Mouse (Mus musculus) midbrain, embryonic 16.5 days (tissue): ENCODE results near the gene Gm11939. TPM values are rescaled to one million over a fixed set of nuclear protein-coding genes. Genes with fewer than 3 reads are reported as not detected.

Source experiments
- ATAC-seq: fragments of 200-750 bp; cut with Nextera tagmentation; 2 replicates; pipeline ENCODE4 v1.8.0; 2017; ENCODE audit warnings: moderate TSS enrichment
- H3K27ac ChIP-seq: fragments of 300-500 bp; sonication (generic); 2 replicates; pipeline ENCODE4 v1.5.1; 2014; ENCODE audit warnings: mild to moderate bottlenecking, low read length, mixed read lengths
- H3K27me3 ChIP-seq: fragments of 300-500 bp; sonication (generic); 2 replicates; pipeline ENCODE4 v1.6.1; 2014; ENCODE audit warnings: low read depth, low read length, mixed read lengths; ENCODE audit not compliant: control insufficient read depth, insufficient read depth
- H3K36me3 ChIP-seq: fragments of 300-500 bp; sonication (generic); 2 replicates; pipeline ENCODE4 v1.6.1; 2014; ENCODE audit warnings: mild to moderate bottlenecking, low read length, moderate library complexity, mixed read lengths; ENCODE audit not compliant: control insufficient read depth, insufficient read depth
- H3K4me1 ChIP-seq: fragments of 300-500 bp; sonication (generic); 2 replicates; pipeline ENCODE4 v1.6.1; 2014; ENCODE audit warnings: mild to moderate bottlenecking, low read length, mixed read lengths; ENCODE audit not compliant: control insufficient read depth, insufficient read depth
- H3K4me2 ChIP-seq: fragments of 300-500 bp; sonication (generic); 2 replicates; pipeline ENCODE4 v1.6.1; 2014; ENCODE audit warnings: mild to moderate bottlenecking, low read length, mixed read lengths
- H3K4me3 ChIP-seq: fragments of 300-500 bp; sonication (generic); 2 replicates; pipeline ENCODE4 v1.5.1; 2014; ENCODE audit warnings: low read depth, mild to moderate bottlenecking, low read length, moderate library complexity, mixed read lengths
- H3K9ac ChIP-seq: fragments of 300-500 bp; sonication (generic); 2 replicates; pipeline ENCODE4 v1.6.1; 2014; ENCODE audit warnings: low read depth, low read length, mixed read lengths
- H3K9me3 ChIP-seq: fragments of 300-500 bp; sonication (generic); replicated peaks from 2 replicates; pipeline ENCODE4 v1.6.1; 2014; ENCODE audit warnings: mild to moderate bottlenecking, low read length, mixed read lengths; ENCODE audit not compliant: control insufficient read depth, poor library complexity, severe bottlenecking
- WGBS: fragments of 180-500 bp; shearing (Covaris S2); extraction: QIAGEN DNeasy Blood & Tissue Kit; methylation state at CpG from one replicate; pipeline ENCODE4 v1.1.7; 2014; 5-methylcytosine and 5-hydroxymethylcytosine counted together
- polyA plus RNA-seq: library from polyadenylated mRNA; unstranded; fragments of >200 nt; fragmentation: Nextera tagmentation; extraction: Ambion mirVana; gene quantifications from 2 replicates; pipeline ENCODE4 v1.2.1, GENCODE M21; 2015

Gm11939 gene
- polyA plus RNA-seq, 1 experiment from 2014 or later = not detected

GRCm38 (mm10) chr11:99574106-99574505 lies 14.8 kb upstream of the Gm11939 start:
- Histone ChIP-seq H3K9me3 (no peaks in the 10 kb centered on the region), H3K4me2 (peak overlapping the region; percentile 40), H3K9ac (no peak overlapping the region), H3K4me3 (peak overlapping the region; percentile 7; the same call in 1 of the 2 replicates), H3K27ac (no peak overlapping the region), H3K27me3 (no peaks in the 10 kb centered on the region), H3K4me1 (no peaks in the 10 kb centered on the region), H3K36me3 (no peaks in the 10 kb centered on the region)
- peak; percentile 51; the same call in 1 of the 2 replicates for ATAC-seq
- WGBS = 1% methylated on average over 7 of the region's 7 CpGs

GRCm38 (mm10) chr11:99573164-99573563 lies 13.9 kb upstream of the Gm11939 start:
- H3K4me3 ChIP-seq = no peak overlapping the region
- H3K36me3 ChIP-seq = no peaks in the 10 kb centered on the region
- WGBS = 14% methylated on average over 4 of the region's 4 CpGs
- no peak overlapping the region for H3K4me2 ChIP-seq
- no peak overlapping the region for H3K9ac ChIP-seq
- no peaks in the 10 kb centered on the region for H3K27me3 ChIP-seq
- no peaks in the 10 kb centered on the region for H3K9me3 ChIP-seq
- H3K27ac ChIP-seq = no peak overlapping the region
- no peaks in the 10 kb centered on the region for H3K4me1 ChIP-seq
- no peak for ATAC-seq

- 95% methylated on average over 7 of the region's 7 CpGs for WGBS
- Histone ChIP-seq H3K4me1 (no peaks in the 10 kb centered on the region), H3K36me3 (no peaks in the 10 kb centered on the region), H3K4me3 (no peak within 1 kb of the TSS), H3K27me3 (no peaks in the 10 kb centered on the region), H3K9me3 (no peaks in the 10 kb centered on the region), H3K4me2 (no peak within 1 kb of the TSS), H3K9ac (no peak within 1 kb of the TSS), H3K27ac (no peak within 1 kb of the TSS)
- ATAC-seq = no peak
These were observed 7.3 kb upstream of the Gm11939 start, which contains the start of gene Krtap3-1 for GRCm38 (mm10) chr11:99566530-99566929. Gene Krtap3-1, minus strand, starts transcription at chr11:99566630.

GRCm38 (mm10) chr11:99562580-99562979 lies 3.3 kb upstream of the Gm11939 start:
- Histone ChIP-seq H3K4me3 (no peak overlapping the region), H3K36me3 (no peaks in the 10 kb centered on the region), H3K4me2 (no peak overlapping the region), H3K27me3 (no peaks in the 10 kb centered on the region), H3K27ac (no peak overlapping the region), H3K4me1 (no peaks in the 10 kb centered on the region), H3K9me3 (no peaks in the 10 kb centered on the region), H3K9ac (no peak overlapping the region)
- no peak for ATAC-seq
- WGBS = 86% methylated on average over 6 of the region's 6 CpGs

- no peaks in the 10 kb centered on the region for H3K36me3 ChIP-seq
- H3K4me3 ChIP-seq = no peak overlapping the region
- whole genome bisulfite sequencing = 92% methylated on average over 3 of the region's 3 CpGs
These were observed 1.1 kb downstream of the Gm11939 start for GRCm38 (mm10) chr11:99557976-99558745.

GRCm38 (mm10) chr11:99556753-99557152 lies 2.5 kb downstream of the Gm11939 start, which contains the start of gene Krtap3-2:
Gene Krtap3-2, minus strand, starts transcription at chr11:99556853.
- Histone ChIP-seq H3K4me3 (no peak within 1 kb of the TSS), H3K9ac (no peak within 1 kb of the TSS), H3K27ac (no peak within 1 kb of the TSS), H3K4me2 (no peak within 1 kb of the TSS), H3K27me3 (no peaks in the 10 kb centered on the region), H3K9me3 (no peaks in the 10 kb centered on the region), H3K4me1 (no peaks in the 10 kb centered on the region), H3K36me3 (no peaks in the 10 kb centered on the region)
- 92% methylated on average over 2 of the region's 2 CpGs for WGBS
- no peak for ATAC-seq

More at GRCm38 (mm10) chr11:99557976-99558745, 1.1 kb downstream of the Gm11939 start:
- no peak overlapping the region for H3K9ac ChIP-seq
- no peak for ATAC-seq
- no peak overlapping the region for H3K27ac ChIP-seq
- H3K4me2 ChIP-seq = no peak overlapping the region
- H3K4me1 ChIP-seq = no peaks in the 10 kb centered on the region
- H3K27me3 ChIP-seq = no peaks in the 10 kb centered on the region
- H3K9me3 ChIP-seq = no peaks in the 10 kb centered on the region

- no peak overlapping the region for H3K4me3 ChIP-seq
- H3K4me1 ChIP-seq = no peaks in the 10 kb centered on the region
- no peaks in the 10 kb centered on the region for H3K36me3 ChIP-seq
- no peak overlapping the region for H3K9ac ChIP-seq
- no peaks in the 10 kb centered on the region for H3K27me3 ChIP-seq
- no peak overlapping the region for H3K27ac ChIP-seq
- H3K4me2 ChIP-seq = no peak overlapping the region
- WGBS = 87% methylated on average over 2 of the region's 2 CpGs
- ATAC-seq = no peak
- no peaks in the 10 kb centered on the region for H3K9me3 ChIP-seq
These were observed 3.1 kb downstream of the Gm11939 start for GRCm38 (mm10) chr11:99556195-99556594.

GRCm38 (mm10) chr11:99550765-99551164 lies 8.5 kb downstream of the Gm11939 start, which contains the start of gene Krtap3-3:
Gene Krtap3-3, minus strand, starts transcription at chr11:99550865.
- no peak for ATAC-seq
- 69% methylated on average over 3 of the region's 4 CpGs for WGBS

GRCm38 (mm10) chr11:99547892-99548291 lies 11.4 kb downstream of the Gm11939 start:
- no peak overlapping the region for H3K9ac ChIP-seq
- no peak for ATAC-seq
- H3K27me3 ChIP-seq = no peaks in the 10 kb centered on the region
- no peak overlapping the region for H3K4me2 ChIP-seq
- H3K27ac ChIP-seq = no peak overlapping the region
- H3K36me3 ChIP-seq = no peaks in the 10 kb centered on the region
- H3K4me1 ChIP-seq = no peaks in the 10 kb centered on the region
- H3K4me3 ChIP-seq = no peak overlapping the region
- H3K9me3 ChIP-seq = no peaks in the 10 kb centered on the region

More at GRCm38 (mm10) chr11:99550765-99551164, 8.5 kb downstream of the Gm11939 start, which contains the start of gene Krtap3-3:
- Histone ChIP-seq H3K4me3 (no peak within 1 kb of the TSS), H3K9me3 (no peaks in the 10 kb centered on the region), H3K27me3 (no peaks in the 10 kb centered on the region), H3K4me1 (no peaks in the 10 kb centered on the region), H3K36me3 (no peaks in the 10 kb centered on the region), H3K4me2 (no peak within 1 kb of the TSS), H3K27ac (no peak within 1 kb of the TSS), H3K9ac (no peak within 1 kb of the TSS)
